Comparison of ENCODE assay signal across 16 mouse cellular contexts in genomic region chr11:66522376-66522775, GRCm38 (mm10). TPM values are rescaled to one million over a fixed set of nuclear protein-coding genes. Genes with fewer than 3 reads are reported as not detected.
A peak's percentile ranks its signal among the peaks of the same experiment; 100 is the strongest.
DNase-seq lines count a peak whose midpoint lies in the region; ATAC-seq lines count a peak whose summit lies in the region.
"Had no signal": no experiment of that assay in that cellular context is flagged by ENCODE, and none has a peak within 500 bp of the region (broad histone marks: within the 10 kb centered on the region; RNA-seq: fewer than 3 reads in every experiment).

No protein-coding gene starts in this region.

- H3K27ac ChIP-seq in hindbrain, embryonic 14.5 days: no peak overlapping the region
- H3K27ac ChIP-seq in hindbrain, embryonic 10.5 days: no peak overlapping the region
- no peak overlapping the region for H3K27ac ChIP-seq in neural tube, embryonic 13.5 days (replicated peaks)
- H3K27ac ChIP-seq in midbrain, embryonic 13.5 days: no peak overlapping the region
- H3K27ac ChIP-seq: embryonic facial prominence, embryonic 12.5 days; liver, embryonic 13.5 days; stomach, embryonic 15.5 days had no signal

- no peaks in the 10 kb centered on the region for H3K36me3 ChIP-seq in hindbrain, embryonic 14.5 days (replicated peaks; ENCODE audit: control insufficient read depth, insufficient read depth)
- no peaks in the 10 kb centered on the region for H3K36me3 ChIP-seq in hindbrain, embryonic 10.5 days
- no peaks in the 10 kb centered on the region for H3K36me3 ChIP-seq in neural tube, embryonic 13.5 days
- H3K36me3 ChIP-seq in midbrain, embryonic 13.5 days: no peaks in the 10 kb centered on the region
- H3K36me3 ChIP-seq: embryonic facial prominence, embryonic 12.5 days; liver, embryonic 13.5 days; stomach, embryonic 15.5 days had no signal

- H3K27me3 ChIP-seq in hindbrain, embryonic 14.5 days (ENCODE audit: control insufficient read depth, insufficient read depth, low read length): peaks cover 27% of the 10 kb centered on the region
- H3K27me3 ChIP-seq in hindbrain, embryonic 10.5 days (ENCODE audit: insufficient read depth, poor library complexity, severe bottlenecking): peaks cover 58% of the 10 kb centered on the region
- peaks cover 54% of the 10 kb centered on the region for H3K27me3 ChIP-seq in neural tube, embryonic 13.5 days
- H3K27me3 ChIP-seq in midbrain, embryonic 13.5 days: peaks cover 40% of the 10 kb centered on the region

- no peaks in the 10 kb centered on the region for H3K4me1 ChIP-seq in hindbrain, embryonic 14.5 days (replicated peaks; ENCODE audit: control insufficient read depth, insufficient read depth, low read length)
- H3K4me1 ChIP-seq in hindbrain, embryonic 10.5 days (replicated peaks): peaks cover 24% of the 10 kb centered on the region
- H3K4me1 ChIP-seq in neural tube, embryonic 13.5 days (replicated peaks): peaks cover 35% of the 10 kb centered on the region
- H3K4me1 ChIP-seq in midbrain, embryonic 13.5 days (replicated peaks): peaks cover 33% of the 10 kb centered on the region
- H3K4me1 ChIP-seq: liver, embryonic 13.5 days had no signal

- no peak overlapping the region for H3K4me3 ChIP-seq in hindbrain, embryonic 14.5 days (replicated peaks; ENCODE audit: low read length)
- H3K4me3 ChIP-seq in hindbrain, embryonic 10.5 days: no peak overlapping the region
- 0 out of 2 replicates have a peak overlapping the region, but pooled peaks have one; percentile 0 for H3K4me3 ChIP-seq in neural tube, embryonic 13.5 days
- H3K4me3 ChIP-seq in midbrain, embryonic 13.5 days (replicated peaks): no peak overlapping the region
- H3K4me3 ChIP-seq: embryonic facial prominence, embryonic 12.5 days; liver, embryonic 13.5 days; myocyte; stomach, embryonic 15.5 days had no signal

- H3K9ac ChIP-seq in hindbrain, embryonic 14.5 days: no peak overlapping the region
- H3K9ac ChIP-seq in neural tube, embryonic 13.5 days: no peak overlapping the region
- no peak overlapping the region for H3K9ac ChIP-seq in midbrain, embryonic 13.5 days (replicated peaks)
- H3K9ac ChIP-seq: embryonic facial prominence, embryonic 12.5 days; liver, embryonic 13.5 days; stomach, embryonic 15.5 days had no signal

- H3K9me3 ChIP-seq in hindbrain, embryonic 14.5 days (ENCODE audit: control insufficient read depth, low read length): no peaks in the 10 kb centered on the region
- no peaks in the 10 kb centered on the region for H3K9me3 ChIP-seq in hindbrain, embryonic 10.5 days
- no peaks in the 10 kb centered on the region for H3K9me3 ChIP-seq in neural tube, embryonic 13.5 days
- no peaks in the 10 kb centered on the region for H3K9me3 ChIP-seq in midbrain, embryonic 13.5 days
- H3K9me3 ChIP-seq: embryonic facial prominence, embryonic 12.5 days; liver, embryonic 13.5 days; stomach, embryonic 15.5 days had no signal

- no peak for ATAC-seq in hindbrain, embryonic 14.5 days (ENCODE audit: low FRiP score)
- ATAC-seq in neural tube, embryonic 13.5 days (ENCODE audit: low read depth): no peak
- no peak for ATAC-seq in midbrain, embryonic 13.5 days

- DNase-seq in hindbrain, embryonic 14.5 days (ENCODE audit: low spot score): no peak
- DNase-seq in hindbrain, embryonic 10.5 days (ENCODE audit: low spot score): no peak
- DNase-seq in neural tube, embryonic 10.5 days (ENCODE audit: extremely low spot score, low spot score): no peak
- DNase-seq in MN1 (ENCODE audit: low spot score): no peak
- DNase-seq in lung, adult 18-20 months: no peak
- DNase-seq: adrenal gland, postnatal 36 days; cerebellum, adult 9-10 months; kidney, adult 18-20 months; kidney, postnatal 10 days; liver, embryonic 13.5 days; right cerebral cortex, adult 18-20 months had no signal

- WGBS in hindbrain, embryonic 14.5 days: 73% methylated on average over 4 of the region's 4 CpGs
- WGBS in hindbrain, embryonic 10.5 days: 80% methylated on average over 4 of the region's 4 CpGs
- WGBS in neural tube, embryonic 13.5 days: 76% methylated on average over 4 of the region's 4 CpGs
- 74% methylated on average over 4 of the region's 4 CpGs for WGBS in midbrain, embryonic 13.5 days

- peak overlapping the region; percentile 89 for H3K4me2 ChIP-seq in hindbrain, embryonic 14.5 days (replicated peaks)
- H3K4me2 ChIP-seq in neural tube, embryonic 13.5 days: peak overlapping the region; percentile 72
- H3K4me2 ChIP-seq in midbrain, embryonic 13.5 days (replicated peaks): 0 out of 2 replicates have a peak overlapping the region, but pooled peaks have one; percentile 92
- H3K4me2 ChIP-seq: embryonic facial prominence, embryonic 12.5 days; liver, embryonic 13.5 days; stomach, embryonic 15.5 days had no signal

RNA-seq across cellular contexts. Expression of gene Shisa6, which starts 3.4 kb away (rescaled TPM):
- polyA plus RNA-seq in hindbrain, embryonic 14.5 days (2014; fragmentation: Nextera tagmentation; extraction: Ambion mirVana): 8.0 and 8.5 TPM in 2 replicates
- 0.52 and 1.2 TPM in 2 replicates for polyA plus RNA-seq in hindbrain, embryonic 10.5 days (2016; fragmentation: Nextera tagmentation; extraction: Ambion mirVana)
- 3.7 and 4.8 TPM in 2 replicates for polyA plus RNA-seq in neural tube, embryonic 13.5 days (2015; fragmentation: Nextera tagmentation; extraction: Ambion mirVana)
- 0.93 and 2.8 TPM in 2 replicates for polyA plus RNA-seq in midbrain, embryonic 13.5 days (2015; fragmentation: Nextera tagmentation; extraction: Ambion mirVana)
- polyA plus RNA-seq: liver, embryonic 13.5 days; myocyte had no signal
